Mouse (Mus musculus): ENCODE measurements around the gene Serpinc1.

- TF ChIP-seq CTCF (IDR thresholded peaks at IDR 0.05; ENCODE audit: borderline replicate concordance, control insufficient read depth, extremely low read depth, insufficient read depth, low read length, poor library complexity) = no peak
- no peak for TF ChIP-seq POLR2A (IDR thresholded peaks at IDR 0.05; ENCODE audit: control insufficient read depth, extremely low read depth, insufficient read depth, low read length, poor library complexity)
Observed at GRCm38 (mm10) chr1:161036411-161036841, 58.0 kb downstream of the Serpinc1 start.

Data from thymus, adult 2 months (tissue).